8 mouse cellular contexts compared by ENCODE assay signal in the genomic region with DNA sequence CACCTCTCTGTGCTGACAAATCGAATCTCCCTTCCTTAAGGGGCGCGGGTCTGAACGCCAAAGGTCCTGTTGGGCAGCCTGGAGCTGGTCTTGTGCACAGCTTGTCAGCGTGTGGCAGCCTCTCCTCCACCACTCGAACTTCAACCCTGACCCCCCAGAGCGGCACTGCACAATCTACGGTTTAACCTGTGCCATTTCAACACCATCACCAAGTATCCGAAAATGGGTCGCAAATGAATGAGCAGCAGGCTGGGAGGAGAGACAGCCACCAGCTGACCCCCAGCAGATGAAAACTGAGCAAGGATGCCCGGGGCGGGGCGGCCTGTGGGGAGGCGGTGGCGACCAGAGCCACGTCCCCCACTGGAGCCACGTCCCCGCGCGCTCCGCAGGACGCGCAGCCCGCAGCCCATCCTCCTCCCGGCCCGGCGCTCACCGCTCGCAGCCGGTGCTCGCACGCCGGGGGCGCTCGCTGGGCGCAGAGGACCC. TPM values are rescaled to one million over a fixed set of nuclear protein-coding genes. Genes with fewer than 3 reads are reported as not detected.
DNase-seq lines count a peak whose midpoint lies in the region; ATAC-seq lines count a peak whose summit lies in the region.

No protein-coding gene starts in this region.

- 0 out of 2 replicates have a peak, but pooled peaks cover 3% of the 10 kb centered on the region for H3K27me3 ChIP-seq in intestine, embryonic 16.5 days (replicated peaks; ENCODE audit: control insufficient read depth, insufficient read depth, low read length)
- H3K27me3 ChIP-seq in midbrain, embryonic 14.5 days (ENCODE audit: control insufficient read depth, insufficient read depth, low read length): peaks cover 35% of the 10 kb centered on the region; the same call in 1 of the 2 replicates

- no peaks in the 10 kb centered on the region for H3K36me3 ChIP-seq in intestine, embryonic 16.5 days (ENCODE audit: control insufficient read depth, insufficient read depth, low read length)
- H3K36me3 ChIP-seq in midbrain, embryonic 14.5 days (ENCODE audit: control insufficient read depth, insufficient read depth, low read length): no peaks in the 10 kb centered on the region

- H3K4me2 ChIP-seq in intestine, embryonic 16.5 days (ENCODE audit: low read depth, low read length): peak overlapping the region; percentile 93
- peak overlapping the region; percentile 98 for H3K4me2 ChIP-seq in midbrain, embryonic 14.5 days (ENCODE audit: low read length)

- peaks cover 7% of the 10 kb centered on the region; the same call in 1 of the 2 replicates for H3K4me1 ChIP-seq in intestine, embryonic 16.5 days (ENCODE audit: control insufficient read depth, insufficient read depth, low read length)
- 0 out of 2 replicates have a peak, but pooled peaks cover 8% of the 10 kb centered on the region for H3K4me1 ChIP-seq in midbrain, embryonic 14.5 days (ENCODE audit: control insufficient read depth, insufficient read depth, low read length)

- peak overlapping the region; percentile 96 for H3K27ac ChIP-seq in intestine, embryonic 16.5 days (ENCODE audit: low read length)
- no peak overlapping the region for H3K27ac ChIP-seq in midbrain, embryonic 14.5 days (replicated peaks; ENCODE audit: low read depth, low read length)

- H3K9me3 ChIP-seq in intestine, embryonic 16.5 days (ENCODE audit: control insufficient read depth, low read length): no peaks in the 10 kb centered on the region
- no peaks in the 10 kb centered on the region for H3K9me3 ChIP-seq in midbrain, embryonic 14.5 days (ENCODE audit: control insufficient read depth, low read length)

- DNase-seq in thymus, postnatal 4 days: peak; percentile 39
- DNase-seq in thymus, postnatal 10 days (ENCODE audit: low spot score in 2 of 2): no peak
- DNase-seq in cerebellum, postnatal 25 days: peak; percentile 78 to 81
- DNase-seq in gastrocnemius, postnatal 25 days: peak; percentile 64
- DNase-seq in liver: peak; percentile 15
- DNase-seq in midbrain, embryonic 14.5 days: peak; percentile 69
- no peak for DNase-seq in T-cell, adult 2 months (ENCODE audit: low spot score)

- peak overlapping the region; percentile 77 for H3K4me3 ChIP-seq in intestine, embryonic 16.5 days (ENCODE audit: low read length)
- peak overlapping the region; percentile 68 for H3K4me3 ChIP-seq in midbrain, embryonic 14.5 days (replicated peaks; ENCODE audit: low read depth, low read length)

- under 1% methylated on average over 36 of the region's 36 CpGs for WGBS in intestine, embryonic 16.5 days
- under 1% methylated on average over 35 of the region's 36 CpGs for WGBS in midbrain, embryonic 14.5 days

- ATAC-seq in intestine, embryonic 16.5 days: peak; percentile 60
- peak; percentile 72 for ATAC-seq in midbrain, embryonic 14.5 days (ENCODE audit: low FRiP score, low TSS enrichment)

- H3K9ac ChIP-seq in intestine, embryonic 16.5 days (ENCODE audit: low read depth, low read length): peak overlapping the region; percentile 86
- peak overlapping the region; percentile 66 for H3K9ac ChIP-seq in midbrain, embryonic 14.5 days (replicated peaks; ENCODE audit: low read length)

RNA-seq across cellular contexts. Expression of a gene that starts 1.5 kb away (rescaled TPM):
- 1 to 10 TPM; 1.6 to 2.6 TPM for total RNA-seq in gastrocnemius, postnatal 25 days (2021)
- polyA plus RNA-seq in intestine, embryonic 16.5 days (2015; fragmentation: Nextera tagmentation; extraction: Ambion mirVana): 18.4 and 19.9 TPM in 2 replicates
- polyA plus RNA-seq in midbrain, embryonic 14.5 days (2014; fragmentation: Nextera tagmentation; extraction: Ambion mirVana): 0.50 and 0.93 TPM in 2 replicates

Comparison
In these comparisons a context has a peak if more than half of its experiments do, and no peak if none do; other contexts are left out.
1. DNase-seq: peak in thymus, postnatal 4 days (single experiment), cerebellum, postnatal 25 days (2 of 2), gastrocnemius, postnatal 25 days (single experiment), liver (single experiment) and midbrain, embryonic 14.5 days (single experiment); none in thymus, postnatal 10 days (0 of 2) and T-cell, adult 2 months (single experiment).
2. RNA of a gene that starts 1.5 kb away (polyA plus RNA-seq): 18.4 to 19.9 TPM in intestine, embryonic 16.5 days; 0.50 to 0.93 TPM in midbrain, embryonic 14.5 days; every median in the first group is over 10 times any median in the second.